Mouse (Mus musculus): Measurements from ENCODE around the gene Fn1. TPM values are rescaled to one million over a fixed set of nuclear protein-coding genes. Genes with fewer than 3 reads are reported as not detected.

The Fn1 gene
- polyA plus RNA-seq, 2 experiments: 78.8 to 99.5 TPM

- Histone ChIP-seq H3K9ac (replicated peaks) (no peak overlapping the region), H3K27ac (no peak overlapping the region), H3K4me1 (replicated peaks; ENCODE audit: control insufficient read depth in 2 of 2, insufficient read depth in 2 of 2, low read length in 1 of 2) (peaks cover 6 to 14% of the 10 kb centered on the region in 2 experiments; a peak in 3 of 4 replicates), H3K4me2 (ENCODE audit: low read depth) (no peak overlapping the region), H3K4me3 (ENCODE audit: insufficient read depth in 1 of 2, low read depth in 2 of 2, low read length in 2 of 2) (no peak overlapping the region), H3K36me3 (replicated peaks; ENCODE audit: control insufficient read depth, insufficient read depth, low read depth) (no peaks in the 10 kb centered on the region), H3K9me3 (ENCODE audit: control insufficient read depth, low read length) (no peaks in the 10 kb centered on the region), H3K27me3 (ENCODE audit: control insufficient read depth, insufficient read depth, low read length) (no peaks in the 10 kb centered on the region)
- ATAC-seq (ENCODE audit: insufficient read depth) (no peak), DNase-seq (ENCODE audit: low read depth in 3 of 3, low spot score in 3 of 3) (no peak)
- TF ChIP-seq EP300 (IDR thresholded peaks at IDR 0.05; ENCODE audit: low read depth) (no peak), CTCF (IDR thresholded peaks at IDR 0.05; ENCODE audit: low read depth) (no peak)
- WGBS (ENCODE audit: insufficient replicate concordance): 67% methylated on average over 8 of the region's 8 CpGs
Measured at GRCm38 (mm10) chr1:71680046-71680672, 27.2 kb upstream of the Fn1 start.

- H3K4me1 ChIP-seq (replicated peaks; ENCODE audit: control insufficient read depth in 2 of 2, insufficient read depth in 2 of 2, low read length in 1 of 2): no peaks in the 10 kb centered on the region
- H3K36me3 ChIP-seq (replicated peaks; ENCODE audit: control insufficient read depth, insufficient read depth, low read depth): no peaks in the 10 kb centered on the region
- no peaks in the 10 kb centered on the region for H3K9me3 ChIP-seq (ENCODE audit: control insufficient read depth, low read length)
- H3K4me2 ChIP-seq (ENCODE audit: low read depth): no peak overlapping the region
- DNase-seq (ENCODE audit: low read depth in 3 of 3, low spot score in 3 of 3) (no peak), ATAC-seq (ENCODE audit: insufficient read depth) (no peak)
- no peak overlapping the region for H3K27ac ChIP-seq
- no peak for TF ChIP-seq EP300 (IDR thresholded peaks at IDR 0.05; ENCODE audit: low read depth)
- peak; percentile 47 for TF ChIP-seq CTCF (IDR thresholded peaks at IDR 0.05; ENCODE audit: low read depth)
- no peaks in the 10 kb centered on the region for H3K27me3 ChIP-seq (ENCODE audit: control insufficient read depth, insufficient read depth, low read length)
- WGBS (ENCODE audit: insufficient replicate concordance): 57% methylated on average over 2 of the region's 2 CpGs
- H3K9ac ChIP-seq (replicated peaks): no peak overlapping the region
- H3K4me3 ChIP-seq (ENCODE audit: insufficient read depth in 1 of 2, low read depth in 2 of 2, low read length in 2 of 2): no peak overlapping the region
Measured at GRCm38 (mm10) chr1:71675420-71675819, 22.4 kb upstream of the Fn1 start.

GRCm38 (mm10) chr1:71674274-71674673 is 21.3 kb upstream of the Fn1 start:
- TF ChIP-seq EP300 (IDR thresholded peaks at IDR 0.05; ENCODE audit: low read depth): no peak
- Histone ChIP-seq H3K27ac (no peak overlapping the region), H3K9ac (replicated peaks) (no peak overlapping the region), H3K27me3 (ENCODE audit: control insufficient read depth, insufficient read depth, low read length) (no peaks in the 10 kb centered on the region), H3K4me3 (ENCODE audit: insufficient read depth in 1 of 2, low read depth in 2 of 2, low read length in 2 of 2) (no peak overlapping the region), H3K4me1 (replicated peaks; ENCODE audit: control insufficient read depth in 2 of 2, insufficient read depth in 2 of 2, low read length in 1 of 2) (no peaks in the 10 kb centered on the region), H3K36me3 (replicated peaks; ENCODE audit: control insufficient read depth, insufficient read depth, low read depth) (no peaks in the 10 kb centered on the region), H3K4me2 (ENCODE audit: low read depth) (no peak overlapping the region), H3K9me3 (ENCODE audit: control insufficient read depth, low read length) (no peaks in the 10 kb centered on the region)
- DNase-seq (ENCODE audit: low read depth in 3 of 3, low spot score in 3 of 3) (no peak), ATAC-seq (ENCODE audit: insufficient read depth) (no peak)
- WGBS (ENCODE audit: insufficient replicate concordance): 72% methylated on average over 4 of the region's 4 CpGs

- H3K4me3 ChIP-seq (ENCODE audit: insufficient read depth in 1 of 2, low read depth in 2 of 2, low read length in 2 of 2): no peak overlapping the region
- no peak overlapping the region for H3K9ac ChIP-seq (replicated peaks)
- H3K4me1 ChIP-seq (replicated peaks; ENCODE audit: control insufficient read depth in 2 of 2, insufficient read depth in 2 of 2, low read length in 1 of 2): no peaks in the 10 kb centered on the region
- DNase-seq (ENCODE audit: low read depth in 3 of 3, low spot score in 3 of 3) (no peak), ATAC-seq (ENCODE audit: insufficient read depth) (no peak)
- no peaks in the 10 kb centered on the region for H3K36me3 ChIP-seq (replicated peaks; ENCODE audit: control insufficient read depth, insufficient read depth, low read depth)
- TF ChIP-seq EP300 (IDR thresholded peaks at IDR 0.05; ENCODE audit: low read depth) (no peak), CTCF (IDR thresholded peaks at IDR 0.05; ENCODE audit: low read depth) (no peak)
- no peaks in the 10 kb centered on the region for H3K27me3 ChIP-seq (ENCODE audit: control insufficient read depth, insufficient read depth, low read length)
- 24% methylated on average over 3 of the region's 3 CpGs for WGBS (ENCODE audit: insufficient replicate concordance)
- no peaks in the 10 kb centered on the region for H3K9me3 ChIP-seq (ENCODE audit: control insufficient read depth, low read length)
- no peak overlapping the region for H3K27ac ChIP-seq
- no peak overlapping the region for H3K4me2 ChIP-seq (ENCODE audit: low read depth)
Measured at GRCm38 (mm10) chr1:71673398-71673910, 20.5 kb upstream of the Fn1 start.

- no peak for ATAC-seq (ENCODE audit: insufficient read depth)
- Histone ChIP-seq H3K27me3 (ENCODE audit: control insufficient read depth, insufficient read depth, low read length) (no peaks in the 10 kb centered on the region), H3K9me3 (ENCODE audit: control insufficient read depth, low read length) (no peaks in the 10 kb centered on the region), H3K36me3 (replicated peaks; ENCODE audit: control insufficient read depth, insufficient read depth, low read depth) (no peaks in the 10 kb centered on the region), H3K27ac (no peak overlapping the region), H3K4me1 (replicated peaks; ENCODE audit: control insufficient read depth in 2 of 2, insufficient read depth in 2 of 2, low read length in 1 of 2) (no peaks in the 10 kb centered on the region), H3K4me3 (ENCODE audit: insufficient read depth in 1 of 2, low read depth in 2 of 2, low read length in 2 of 2) (no peak overlapping the region), H3K4me2 (ENCODE audit: low read depth) (no peak overlapping the region), H3K9ac (replicated peaks) (no peak overlapping the region)
- WGBS (ENCODE audit: insufficient replicate concordance): 63% methylated on average over 3 of the region's 3 CpGs
- no peak for DNase-seq (ENCODE audit: low read depth in 3 of 3, low spot score in 3 of 3)
- TF ChIP-seq EP300 (IDR thresholded peaks at IDR 0.05; ENCODE audit: low read depth) (no peak), CTCF (IDR thresholded peaks at IDR 0.05; ENCODE audit: low read depth) (no peak)
Measured at GRCm38 (mm10) chr1:71672346-71672745, 19.3 kb upstream of the Fn1 start.
